Mouse (Mus musculus): Measurements from ENCODE around the gene Psmd7.
"Not testable (repeated sequence)": the region's sequence is repeated elsewhere in the genome, so short reads cannot be mapped to it uniquely, and the experiment has no call there.

The Psmd7 gene

GRCm38 (mm10) chr8:107587995-107588780 lies at the start of gene Psmd7:
Gene Psmd7, minus strand, starts transcription at chr8:107588464.
- DNase-seq (ENCODE audit: low spot score in 2 of 2): peak; percentile 81 to 95

GRCm38 (mm10) chr8:107633734-107634133 lies 45.5 kb upstream of the Psmd7 start:
- DNase-seq (ENCODE audit: low spot score in 2 of 2): no peak

DNA sequence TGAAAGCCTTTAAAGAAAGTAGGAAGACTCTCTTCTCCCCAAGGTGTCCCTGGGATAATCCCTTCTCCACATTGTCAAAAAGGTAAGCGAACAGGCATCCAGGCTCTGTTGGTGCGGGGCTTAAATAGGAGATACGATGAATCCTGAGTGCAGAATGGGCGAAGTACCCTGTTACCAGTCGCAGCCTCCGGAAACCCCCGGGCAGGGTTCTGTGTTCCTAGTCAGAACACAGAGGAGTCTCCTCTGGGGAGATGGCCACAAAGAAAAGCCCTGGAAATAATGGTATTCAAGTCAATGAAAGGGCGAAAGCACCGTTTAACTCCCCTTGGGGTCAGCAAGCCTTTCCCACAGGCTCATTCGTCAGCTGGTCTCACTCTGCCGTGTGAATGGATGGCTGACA lies 41.4 kb upstream of the Psmd7 start:
- no peak for DNase-seq (ENCODE audit: low spot score in 2 of 2)

DNA sequence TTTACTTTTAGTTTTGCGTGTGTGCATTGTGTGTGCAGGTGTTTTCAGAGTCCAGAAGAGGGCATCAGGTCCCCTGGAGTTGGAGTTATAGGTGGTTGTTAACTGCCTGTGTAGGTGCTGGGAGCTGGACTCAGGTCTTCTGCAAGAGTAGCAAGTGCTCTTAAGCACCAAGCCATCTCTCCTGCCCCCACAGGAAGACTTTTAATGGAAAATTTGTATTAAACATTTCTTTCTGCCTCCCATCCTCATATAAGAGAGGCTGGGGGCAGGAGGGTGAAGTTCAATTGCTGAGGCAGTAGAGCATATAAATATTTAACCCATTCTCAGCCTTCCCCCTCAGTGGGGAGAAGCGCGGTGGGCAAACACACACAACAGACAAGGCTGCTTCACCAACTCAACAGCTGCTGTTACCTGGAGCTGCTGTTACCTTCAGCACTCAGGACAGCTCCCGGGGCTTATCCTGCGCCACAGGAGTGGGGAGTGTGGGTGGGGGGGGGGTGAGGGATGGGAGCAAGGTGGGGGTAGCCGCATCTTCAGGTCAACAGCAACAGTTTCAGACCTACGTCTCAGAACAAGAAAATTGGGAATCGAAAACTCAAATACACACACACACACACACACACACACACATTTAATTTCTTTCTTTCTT lies 40.4 kb upstream of the Psmd7 start:
- DNase-seq (ENCODE audit: low spot score in 2 of 2): no peak

DNA sequence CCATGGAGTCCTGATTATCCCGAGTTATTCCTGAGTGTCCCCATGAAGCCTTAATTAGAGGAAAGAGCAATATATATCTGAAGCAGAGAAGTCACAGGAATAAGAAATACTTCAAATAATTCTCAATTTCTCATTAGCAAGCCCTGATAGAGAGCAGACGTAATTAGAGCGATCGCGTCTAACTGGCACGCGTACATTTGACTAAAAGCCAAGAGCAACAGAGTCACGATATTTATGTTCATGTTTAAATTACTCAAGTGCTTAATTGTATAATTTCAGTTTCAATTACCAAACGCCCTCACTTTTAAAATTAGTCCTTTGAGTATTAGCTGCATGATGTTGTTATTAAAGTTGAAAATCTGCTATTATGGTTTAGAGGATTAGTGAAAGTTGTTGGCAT lies 39.6 kb upstream of the Psmd7 start:
- DNase-seq (ENCODE audit: low spot score in 2 of 2): no peak

- not testable (repeated sequence) for DNase-seq (ENCODE audit: low spot score in 2 of 2)
Observed at GRCm38 (mm10) chr8:107624301-107624700, 36.0 kb upstream of the Psmd7 start.

DNA sequence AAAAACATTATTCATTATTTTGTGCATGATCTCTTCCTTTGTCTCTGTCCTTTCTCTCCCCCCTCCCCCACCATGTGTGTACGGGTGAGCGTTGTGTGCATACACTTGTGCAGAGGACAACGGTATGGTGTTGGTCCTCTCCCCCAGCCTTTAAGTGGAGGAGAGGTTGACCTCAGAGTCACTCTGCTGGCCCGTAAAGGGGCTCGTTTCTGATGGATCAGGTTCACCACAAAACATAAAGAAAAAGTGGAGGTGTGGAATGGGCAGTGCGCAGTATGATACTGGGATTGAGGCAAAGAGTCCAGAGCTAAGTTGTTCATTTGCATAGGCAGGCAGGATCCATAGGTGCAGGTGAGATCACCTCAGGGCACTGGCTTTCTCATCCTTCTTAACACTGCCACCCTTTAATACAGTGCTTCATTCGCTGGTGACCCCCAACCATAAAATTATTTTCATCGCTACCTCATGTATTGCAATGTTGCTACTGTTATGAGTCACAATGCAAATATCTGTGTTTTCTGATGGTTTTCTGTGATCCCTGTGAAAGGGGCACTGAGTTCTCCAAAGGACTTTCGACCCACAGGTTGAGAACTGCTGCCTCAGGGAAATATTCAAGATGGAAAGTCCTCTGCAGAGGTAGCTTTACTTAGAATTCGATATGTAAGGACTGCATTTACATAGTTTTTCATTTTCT lies 33.8 kb upstream of the Psmd7 start:
- DNase-seq (ENCODE audit: low spot score in 2 of 2): no peak

DNA sequence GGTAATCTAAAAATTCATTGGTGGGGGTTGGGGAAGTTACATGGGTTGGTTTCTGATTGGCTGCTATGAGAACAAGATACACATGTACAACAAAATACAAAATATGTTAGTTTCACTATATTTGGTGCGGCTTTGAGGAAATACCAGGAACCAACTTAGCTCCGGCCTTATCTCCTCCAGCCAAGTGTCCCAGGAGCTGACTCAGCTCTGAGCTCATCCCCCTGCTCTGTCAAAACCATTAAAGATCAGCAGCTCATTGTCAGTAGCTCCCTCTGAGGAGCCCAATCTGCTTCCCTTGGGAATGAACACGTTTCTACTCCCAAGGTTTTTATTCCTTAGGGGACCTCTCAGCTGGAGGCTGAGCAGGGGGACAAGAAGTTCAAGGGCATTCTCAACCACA lies 32.9 kb upstream of the Psmd7 start:
- DNase-seq (ENCODE audit: low spot score in 2 of 2): no peak

GRCm38 (mm10) chr8:107618499-107618898 lies 30.2 kb upstream of the Psmd7 start:
- no peak for DNase-seq (ENCODE audit: low spot score in 2 of 2)

GRCm38 (mm10) chr8:107613411-107613810 lies 25.1 kb upstream of the Psmd7 start:
- DNase-seq (ENCODE audit: low spot score in 2 of 2): no peak

- no peak for DNase-seq (ENCODE audit: low spot score in 2 of 2)
Observed at GRCm38 (mm10) chr8:107610845-107611244, 22.6 kb upstream of the Psmd7 start.

GRCm38 (mm10) chr8:107608751-107609150 lies 20.5 kb upstream of the Psmd7 start:
- DNase-seq (ENCODE audit: low spot score in 2 of 2): no peak

GRCm38 (mm10) chr8:107603026-107603425 lies 14.8 kb upstream of the Psmd7 start:
- DNase-seq (ENCODE audit: low spot score in 2 of 2): peak in 1 of 2 experiments; percentile 73

- DNase-seq (ENCODE audit: low spot score in 2 of 2): no peak
Observed at GRCm38 (mm10) chr8:107599691-107600090, 11.4 kb upstream of the Psmd7 start.

DNA sequence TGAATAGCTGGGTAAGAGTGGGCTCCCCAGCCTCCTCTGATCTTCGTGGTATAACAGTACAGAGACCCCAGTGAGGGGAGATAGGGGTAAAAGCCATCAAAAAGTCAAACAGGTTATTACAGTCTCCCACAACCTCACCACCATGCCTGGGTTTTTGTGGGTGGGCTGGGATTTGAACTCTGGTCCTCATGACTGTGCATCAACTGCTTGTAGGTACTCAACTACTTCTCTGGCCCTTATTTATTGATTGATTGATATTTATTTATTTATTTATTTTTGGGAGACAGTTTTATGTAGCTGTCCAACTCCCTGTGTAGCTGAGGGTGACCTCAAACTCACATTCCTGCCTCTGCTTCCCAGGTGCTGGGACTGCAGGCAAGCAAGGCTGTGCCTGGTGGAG lies 9.5 kb upstream of the Psmd7 start:
- no peak for DNase-seq (ENCODE audit: low spot score in 2 of 2)

DNA sequence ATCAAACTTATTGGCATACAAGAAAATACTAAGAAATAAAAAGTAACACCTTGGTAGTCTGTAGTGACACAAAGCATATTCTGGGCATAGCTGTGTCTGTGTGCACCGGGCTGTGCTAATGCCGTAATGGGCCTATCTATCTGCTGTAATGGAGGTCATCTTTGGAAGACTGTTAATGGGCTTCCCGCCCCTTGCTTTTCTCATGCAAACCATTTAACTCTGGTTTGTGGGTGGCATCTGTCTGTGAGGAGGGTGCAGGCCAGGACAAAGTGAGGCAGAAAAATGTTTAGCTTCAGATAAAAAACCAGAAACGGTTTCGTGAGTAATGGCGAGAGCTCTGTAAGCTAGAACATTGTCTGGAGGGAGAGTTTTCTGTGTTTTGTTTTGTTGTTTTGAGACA lies 6.6 kb upstream of the Psmd7 start:
- no peak for DNase-seq (ENCODE audit: low spot score in 2 of 2)

- no peak for DNase-seq (ENCODE audit: low spot score in 2 of 2)
Observed at GRCm38 (mm10) chr8:107593967-107594729, 5.9 kb upstream of the Psmd7 start.

DNA sequence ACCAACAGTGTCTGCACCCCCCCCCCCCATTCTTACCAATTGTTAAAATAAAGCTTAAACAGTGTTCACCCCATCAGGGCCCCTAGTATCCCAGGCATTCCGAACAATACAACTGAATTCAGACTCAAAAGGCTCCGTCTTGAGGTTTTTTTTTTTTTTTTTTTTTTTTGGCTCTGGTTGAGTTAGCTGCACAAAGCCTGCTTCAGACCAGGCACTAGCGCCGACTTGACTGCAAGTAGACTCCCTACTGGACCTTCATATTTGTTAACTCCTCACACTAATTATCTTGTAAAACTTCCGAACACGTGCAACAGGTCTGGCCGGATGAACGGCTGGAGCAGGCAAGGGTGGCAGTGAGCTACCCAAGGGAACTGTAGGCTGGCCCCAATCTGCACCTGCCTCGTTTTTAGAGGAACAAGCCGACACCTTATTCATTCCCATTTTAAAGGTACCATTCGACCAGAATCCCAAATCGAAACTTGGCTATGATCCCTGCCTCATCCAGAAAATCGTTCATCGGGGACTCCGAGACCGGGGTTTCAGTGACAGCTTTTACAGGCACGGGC lies 752 bp downstream of the Psmd7 start:
- DNase-seq (ENCODE audit: low spot score in 2 of 2): peak in 1 of 2 experiments; percentile 27

GRCm38 (mm10) chr8:107582136-107582535 lies 6.1 kb downstream of the Psmd7 start:
- DNase-seq (ENCODE audit: low spot score in 2 of 2): no peak

- DNase-seq (ENCODE audit: low spot score in 2 of 2): no peak
Observed at GRCm38 (mm10) chr8:107581536-107581935, 6.7 kb downstream of the Psmd7 start.

- no peak for DNase-seq (ENCODE audit: low spot score in 2 of 2)
Observed at GRCm38 (mm10) chr8:107580879-107581278, 7.4 kb downstream of the Psmd7 start.

DNA sequence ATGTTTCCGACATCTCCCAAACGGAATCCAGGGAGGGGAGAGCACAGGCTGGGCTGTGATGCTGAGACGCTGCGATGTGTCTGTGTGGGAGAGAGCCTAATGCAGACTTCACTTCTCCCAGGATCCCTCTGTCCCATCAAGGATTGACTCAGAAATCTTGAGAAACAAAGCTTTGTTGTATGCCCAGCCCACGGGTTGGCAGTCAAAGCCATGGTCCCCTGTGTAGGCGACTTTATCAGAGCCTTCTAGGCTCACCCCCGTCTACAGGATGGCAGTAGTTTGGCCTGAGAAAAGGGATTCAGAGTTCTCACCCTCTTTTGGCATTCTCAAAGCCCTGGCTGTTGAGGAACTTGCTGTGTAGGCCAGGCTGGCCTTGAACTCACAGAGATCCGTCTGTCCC lies 9.7 kb downstream of the Psmd7 start:
- DNase-seq (ENCODE audit: low spot score in 2 of 2): no peak

Data from left cerebral cortex, adult 9 months (tissue).